Mouse (Mus musculus): ENCODE data around the gene Anxa9.

DNA sequence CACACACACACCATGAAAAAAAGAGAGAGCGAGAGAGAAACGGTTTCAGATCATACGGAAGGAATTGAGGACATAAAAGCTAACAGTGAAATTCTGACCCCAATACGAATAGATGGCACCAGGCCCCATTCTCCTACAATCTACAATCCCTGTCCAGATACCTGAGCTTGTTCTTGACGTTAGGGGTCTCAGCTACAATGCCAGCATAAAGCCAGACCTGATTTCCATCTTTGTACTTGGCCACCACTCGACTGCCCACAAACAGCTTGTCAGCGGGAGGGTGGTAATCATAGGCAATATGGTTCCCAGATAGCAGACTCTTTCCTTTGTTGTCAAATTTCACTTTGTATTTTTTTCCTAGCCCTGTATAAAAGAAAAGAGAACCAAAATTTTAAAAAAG lies 39.5 kb upstream of the Anxa9 start:
- TF ChIP-seq CTCF (IDR thresholded peaks at IDR 0.05; ENCODE audit: control insufficient read depth, insufficient read depth, insufficient replicate concordance, low read depth, low read length) (no peak), POLR2A (IDR thresholded peaks at IDR 0.05; ENCODE audit: control insufficient read depth, low read depth, low read length) (no peak)

Measured in testis, adult 2 months (tissue).